Mouse (Mus musculus) layer of hippocampus, postnatal 36 days (tissue): ENCODE measurements at regions not wholly inside any gene's neighbourhood (a gene's known extent, or its start where the extent isn't known, plus 50 kb on each side); places are given as distances from the start of the nearest gene placed in this dataset.
"Not testable (repeated sequence)": the region's sequence is repeated elsewhere in the genome, so short reads cannot be mapped to it uniquely, and the experiment has no call there.

ENCODE experiments used
- DNase-seq, 2 experiments: peaks; one replicate each; pipeline ENCODE4 v3.0.0; 2022

DNA sequence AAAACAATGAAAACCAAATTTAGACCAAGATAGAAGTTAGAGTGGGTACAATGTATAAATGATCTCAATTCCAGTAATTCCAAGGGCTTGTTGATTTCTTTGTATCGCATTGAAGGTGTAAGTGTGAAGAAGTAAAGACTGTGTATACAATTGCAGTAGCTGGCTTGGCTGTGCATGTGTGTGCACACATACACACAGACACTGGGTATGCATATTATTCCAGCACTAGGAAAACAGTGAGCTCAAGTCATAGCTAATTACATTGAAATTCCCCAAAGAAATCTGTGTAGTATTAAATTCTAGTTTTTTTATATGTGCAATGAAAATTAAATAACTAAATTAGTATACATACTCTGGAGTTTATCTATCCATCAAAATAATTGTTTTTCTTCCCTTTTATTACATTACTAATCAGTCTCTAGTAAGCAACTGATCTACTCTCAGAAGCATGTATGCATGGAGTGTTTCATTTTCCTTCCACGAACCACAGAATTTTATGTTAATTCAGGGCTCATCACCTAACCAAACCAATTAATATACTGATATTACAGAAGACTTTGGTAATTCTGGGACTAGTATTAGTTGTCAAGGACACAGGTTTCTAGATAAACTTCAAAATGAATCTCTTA lies 56.5 kb downstream of the Gm8797 start:
- no peak for DNase-seq

DNA sequence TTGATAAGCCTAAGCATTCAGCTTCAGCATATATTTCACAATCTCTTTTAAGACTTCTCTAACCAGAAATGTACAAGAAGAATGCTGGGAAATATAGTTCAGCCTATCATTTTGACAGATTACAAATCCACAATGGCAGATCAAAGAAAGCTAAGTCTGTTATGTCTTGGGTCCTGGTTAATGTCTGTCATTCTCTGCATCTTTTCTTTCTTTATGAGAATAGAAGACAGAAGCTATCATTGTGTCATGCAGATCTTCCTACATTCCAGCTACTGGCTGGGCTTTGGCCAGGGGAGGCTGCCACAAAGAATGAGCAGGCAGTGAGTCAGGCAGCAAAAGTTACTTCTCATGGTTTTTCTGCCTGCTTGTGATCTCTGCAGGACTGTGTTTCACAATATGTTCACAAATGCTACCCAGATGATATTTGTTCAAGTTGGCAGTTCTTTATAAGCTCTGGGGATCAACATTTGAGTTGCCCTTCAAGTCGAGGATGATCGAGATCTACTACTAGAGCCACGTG lies 60.5 kb downstream of the Gm8797 start:
- DNase-seq: no peak

DNA sequence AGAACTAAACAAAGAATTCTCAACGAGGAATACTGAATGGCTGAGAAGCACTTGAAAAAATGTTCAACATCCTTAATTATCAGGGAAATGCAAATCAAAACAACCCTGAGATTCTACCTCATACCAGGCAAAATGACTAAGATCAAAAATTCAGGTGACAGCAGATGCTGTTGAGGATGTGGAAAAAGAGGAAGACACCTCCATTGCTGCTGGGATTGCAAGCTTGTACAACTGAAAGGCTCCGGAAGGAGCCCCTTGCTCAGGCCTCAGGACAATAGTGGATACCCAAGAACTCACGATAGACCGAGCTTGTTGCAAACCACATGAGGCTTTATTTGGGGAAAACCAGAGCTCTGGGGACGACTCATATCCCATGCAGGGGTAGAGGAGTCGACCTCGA lies 69.6 kb downstream of the Gm8797 start:
- DNase-seq: not testable (repeated sequence)

DNA sequence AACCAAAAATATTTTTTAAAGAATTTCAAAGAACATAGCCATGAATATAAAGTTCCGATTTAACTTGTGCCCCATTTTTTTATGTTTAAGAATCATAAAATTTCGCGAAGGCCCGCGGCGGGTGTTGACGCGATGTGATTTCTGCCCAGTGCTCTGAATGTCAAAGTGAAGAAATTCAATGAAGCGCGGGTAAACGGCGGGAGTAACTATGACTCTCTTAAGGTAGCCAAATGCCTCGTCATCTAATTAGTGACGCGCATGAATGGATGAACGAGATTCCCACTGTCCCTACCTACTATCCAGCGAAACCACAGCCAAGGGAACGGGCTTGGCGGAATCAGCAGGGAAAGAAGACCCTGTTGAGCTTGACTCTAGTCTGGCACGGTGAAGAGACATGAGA lies 109.6 kb downstream of the Gm8797 start:
- peak; percentile 100 for DNase-seq

DNA sequence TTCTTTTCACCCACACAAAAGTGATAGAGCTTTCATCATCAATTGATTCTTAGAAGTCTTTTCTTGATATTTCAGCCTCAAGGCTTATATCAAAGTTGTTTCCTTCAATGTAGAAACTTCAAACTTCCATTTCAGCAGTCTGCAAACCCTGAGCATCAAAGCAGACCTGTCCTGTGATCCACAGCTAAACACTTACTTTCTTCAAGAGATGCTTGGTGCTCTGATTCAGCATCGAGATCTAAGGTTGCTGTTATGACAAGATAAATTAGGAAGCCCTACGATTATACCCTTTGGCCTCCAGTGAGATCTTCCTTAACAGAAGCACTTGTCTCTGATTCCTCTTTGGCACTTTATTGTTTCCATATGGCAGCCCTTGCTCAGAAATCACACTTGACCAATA lies 119.8 kb downstream of the Gm8797 start:
- no peak for DNase-seq

DNA sequence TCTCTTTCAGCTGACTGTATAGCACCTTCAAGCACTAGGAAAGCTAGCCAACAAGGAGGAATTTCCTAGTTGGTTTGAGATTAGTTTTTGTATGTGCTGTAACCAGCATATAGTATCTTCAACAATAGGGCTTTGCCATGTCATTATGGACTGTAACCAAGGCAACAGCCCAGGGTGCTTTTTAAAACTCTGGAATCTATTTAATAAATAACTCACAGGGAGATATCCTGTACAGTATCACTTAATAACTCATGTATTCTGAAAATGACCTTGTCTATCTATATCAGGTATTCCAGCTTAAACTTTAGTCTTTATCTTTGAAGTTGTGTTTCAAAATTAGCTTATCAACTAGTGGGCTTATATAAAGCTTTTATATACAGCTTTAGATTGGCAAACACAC lies 128.5 kb downstream of the Gm8797 start:
- no peak for DNase-seq

DNA sequence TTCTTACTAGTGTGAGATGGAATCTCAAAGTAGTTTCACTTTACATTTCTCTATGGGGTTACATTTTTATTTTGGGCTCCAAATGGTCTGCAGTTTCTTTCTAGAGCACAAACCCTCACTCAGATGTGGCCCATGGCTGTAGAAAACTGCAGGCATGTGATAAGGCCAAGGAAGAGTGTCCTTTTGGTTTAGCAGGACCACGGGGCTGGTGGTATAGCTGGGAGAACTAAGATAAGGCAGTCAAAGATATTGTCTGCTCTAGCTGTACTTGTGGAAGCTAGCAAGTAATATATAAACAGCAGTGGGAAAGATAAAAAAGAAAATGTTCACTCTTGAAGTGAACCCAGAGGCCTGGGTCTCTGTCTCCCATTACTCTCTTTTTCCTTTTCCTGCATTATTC lies 166.9 kb downstream of the Gm8797 start:
- no peak for DNase-seq

DNA sequence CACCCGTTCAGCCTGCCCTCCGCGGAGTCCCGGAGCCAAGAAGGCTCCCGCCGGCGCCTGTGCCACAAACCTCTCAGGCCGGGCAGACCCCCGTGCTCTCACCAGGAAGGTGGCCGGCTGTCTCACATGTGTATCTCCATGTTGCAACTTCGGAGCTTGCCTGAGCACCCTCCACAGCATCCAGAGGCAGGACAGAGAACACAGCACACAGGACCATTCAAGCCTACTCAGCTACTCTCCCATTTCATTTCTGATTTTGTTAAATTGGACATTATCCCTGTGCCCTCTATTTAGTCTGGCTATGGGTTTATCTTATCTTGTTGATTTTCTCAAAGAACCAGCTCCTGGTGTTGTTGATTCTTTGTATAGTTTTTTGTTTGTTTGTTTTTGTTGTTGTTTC lies 199.6 kb downstream of the Gm8797 start:
- DNase-seq: not testable (repeated sequence)

DNA sequence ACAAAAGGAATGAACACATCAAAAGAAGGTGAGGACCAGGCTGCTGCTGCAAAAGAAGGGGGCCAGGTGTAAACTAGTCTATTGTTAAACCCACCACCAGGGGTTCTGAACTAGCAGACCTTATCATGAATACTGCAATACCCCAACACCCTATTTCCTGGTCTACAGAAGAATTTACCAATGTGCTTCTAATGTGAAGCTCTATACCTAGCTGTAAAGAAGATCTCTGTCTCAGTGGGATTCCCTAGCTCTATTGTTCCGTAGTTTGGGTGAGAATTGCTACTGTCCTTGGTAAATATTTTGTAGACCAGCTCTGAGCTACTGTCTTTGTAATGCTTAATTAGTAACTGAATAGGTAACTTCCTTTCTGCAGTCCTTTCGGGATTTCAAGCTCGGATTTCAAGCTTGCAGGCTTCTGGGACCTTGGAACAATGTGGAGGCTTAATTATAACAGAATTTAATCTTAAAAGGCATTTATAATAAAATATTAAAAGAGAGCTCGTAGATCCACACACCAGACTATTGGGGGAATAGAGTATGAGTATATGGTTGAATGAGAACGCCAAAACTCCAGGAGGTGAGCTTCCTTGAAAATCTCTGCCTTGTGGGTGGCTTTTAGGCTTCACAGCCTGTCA lies 238.5 kb downstream of the Gm8797 start:
- not testable (repeated sequence) for DNase-seq

DNA sequence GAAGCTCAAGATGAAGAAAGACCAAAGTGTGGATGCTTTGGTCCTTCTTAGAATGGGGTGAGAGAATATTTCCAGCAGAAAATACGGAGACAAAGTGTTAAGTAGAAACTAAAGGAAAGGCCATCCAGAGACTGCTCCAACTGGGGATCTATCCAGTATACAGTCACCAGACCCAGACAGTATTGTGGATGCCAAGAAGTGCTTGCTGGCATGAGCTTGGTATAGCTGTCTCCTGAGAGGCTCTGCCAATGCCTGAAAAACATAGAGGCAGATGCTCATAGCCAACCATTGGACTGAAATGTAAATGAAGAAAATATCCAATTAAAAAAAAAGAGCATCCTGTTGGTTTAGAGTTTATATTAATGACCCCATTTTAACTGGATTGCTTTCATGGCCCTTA lies 253.8 kb downstream of the Gm8797 start:
- DNase-seq: no peak

DNA sequence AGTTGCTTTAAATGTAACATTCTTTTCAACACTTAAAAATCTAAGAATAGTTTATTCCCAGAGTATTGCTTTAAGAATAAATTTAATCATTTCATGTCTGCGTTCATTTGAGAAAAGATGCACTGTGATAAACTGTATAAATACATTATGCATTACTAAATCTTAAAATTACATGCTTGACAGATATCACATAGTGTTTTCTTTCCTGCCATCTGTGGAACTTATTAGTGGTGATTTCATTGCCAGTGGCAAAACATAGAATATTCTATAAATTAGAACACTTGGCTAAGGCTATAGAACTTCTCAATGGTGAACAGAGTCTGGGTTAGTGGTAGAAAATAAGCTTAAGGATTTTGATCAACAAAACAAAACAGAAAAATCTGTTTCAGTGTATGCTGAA lies 268.1 kb downstream of the Gm8797 start:
- no peak for DNase-seq

DNA sequence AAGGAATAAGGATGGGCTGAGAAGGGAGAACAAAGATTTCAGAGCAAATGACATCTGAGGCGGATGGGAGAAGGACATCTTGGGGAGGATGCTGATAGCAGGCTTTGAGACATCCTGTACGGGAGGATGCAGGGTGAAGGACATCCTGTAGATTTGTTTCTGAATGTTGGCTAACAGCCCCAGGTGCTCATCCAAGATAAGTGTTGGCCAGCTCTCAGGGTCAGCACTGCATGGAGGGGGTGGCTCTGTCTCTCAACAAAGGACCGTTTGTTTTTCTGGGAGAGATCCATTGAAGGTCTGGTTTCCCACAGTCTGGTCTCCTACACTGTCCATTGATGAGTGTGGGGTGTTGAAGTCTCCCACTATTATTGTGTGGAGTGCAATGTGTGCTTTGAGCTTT lies 290.7 kb downstream of the Gm8797 start:
- DNase-seq: not testable (repeated sequence)

DNA sequence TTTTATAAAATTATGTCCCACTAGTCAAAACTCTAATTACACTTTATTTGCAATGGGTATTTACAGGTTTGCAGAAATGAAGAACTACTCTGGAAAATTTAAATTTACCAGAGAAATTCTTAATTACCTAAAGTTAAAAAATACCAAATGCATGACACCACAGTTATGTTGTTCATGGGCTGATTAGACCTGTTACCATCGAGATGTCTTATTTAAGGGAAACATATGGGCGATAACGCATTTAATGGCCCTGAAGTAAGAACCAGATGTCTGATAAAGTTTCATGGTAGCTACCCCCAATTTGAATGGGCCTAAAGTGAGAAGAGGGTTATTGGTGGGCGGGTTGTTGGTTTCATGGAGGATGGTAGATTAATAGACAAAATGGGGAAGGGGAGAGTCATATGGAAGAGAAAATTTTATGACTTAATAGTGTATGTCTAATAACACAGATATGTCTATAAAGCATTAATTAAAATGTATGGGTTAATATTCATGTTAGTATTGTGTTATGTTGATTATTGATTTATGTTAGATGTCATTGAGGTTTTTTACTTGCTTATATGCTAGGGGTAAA lies 299.0 kb downstream of the Gm8797 start:
- no peak for DNase-seq

DNA sequence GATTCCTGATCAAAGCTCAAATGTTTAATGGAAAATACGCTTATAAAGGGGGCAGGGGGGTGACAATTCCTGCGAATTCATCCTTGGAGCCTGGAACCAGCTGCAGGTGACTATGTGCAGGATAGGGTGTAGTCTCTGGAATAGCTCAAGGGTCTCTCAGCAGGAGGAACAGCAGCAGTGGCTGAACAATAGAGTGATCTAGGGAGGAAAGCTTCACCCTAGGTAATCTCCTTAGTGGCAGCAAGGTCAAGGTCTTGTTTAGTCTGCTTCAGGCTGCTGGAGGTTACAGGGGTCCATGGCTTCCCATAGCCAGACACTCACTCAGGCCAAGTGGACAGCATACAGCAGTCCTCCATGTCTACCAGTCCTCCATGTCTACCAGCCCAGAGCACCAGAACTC lies 301.3 kb downstream of the Gm8797 start:
- DNase-seq: no peak

DNA sequence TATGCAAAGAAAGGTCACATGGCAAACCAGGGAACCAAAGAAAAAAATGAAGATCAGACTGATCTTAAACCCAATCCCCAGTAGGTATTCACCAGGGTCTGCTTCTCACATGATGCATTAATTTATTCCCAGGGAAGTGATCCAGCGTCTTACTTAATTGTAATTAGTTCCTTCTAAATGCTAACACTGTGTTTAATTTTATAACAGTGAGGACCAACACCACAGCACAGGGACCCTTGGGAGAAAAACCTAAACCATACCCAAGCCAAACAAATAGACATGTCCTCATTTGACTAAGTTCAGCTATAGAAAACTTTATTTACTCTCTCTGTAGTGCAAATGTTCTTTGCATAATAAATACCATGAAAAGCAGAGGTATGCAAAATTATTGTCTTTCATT lies 333.2 kb downstream of the Gm8797 start:
- DNase-seq: no peak

DNA sequence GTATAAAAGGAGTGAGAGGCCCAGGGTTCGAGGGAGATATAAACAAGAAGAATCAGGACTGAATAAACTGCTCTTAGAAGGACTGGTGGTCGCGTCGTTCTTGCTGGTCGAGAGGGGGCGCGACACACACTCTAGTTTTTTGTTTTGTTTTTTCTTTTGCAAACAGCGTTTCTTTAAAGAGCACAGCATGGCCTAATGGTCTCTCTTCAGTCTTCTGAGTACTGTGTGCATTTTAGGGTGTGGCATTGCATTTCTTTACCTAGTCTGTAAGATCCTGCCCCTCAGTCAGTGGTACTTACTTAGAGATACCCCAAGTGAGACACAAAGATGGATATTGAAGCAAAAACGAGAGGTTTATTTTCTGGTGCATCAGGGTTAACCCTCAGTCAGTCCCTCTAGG lies 336.7 kb downstream of the Gm8797 start:
- DNase-seq: no peak

DNA sequence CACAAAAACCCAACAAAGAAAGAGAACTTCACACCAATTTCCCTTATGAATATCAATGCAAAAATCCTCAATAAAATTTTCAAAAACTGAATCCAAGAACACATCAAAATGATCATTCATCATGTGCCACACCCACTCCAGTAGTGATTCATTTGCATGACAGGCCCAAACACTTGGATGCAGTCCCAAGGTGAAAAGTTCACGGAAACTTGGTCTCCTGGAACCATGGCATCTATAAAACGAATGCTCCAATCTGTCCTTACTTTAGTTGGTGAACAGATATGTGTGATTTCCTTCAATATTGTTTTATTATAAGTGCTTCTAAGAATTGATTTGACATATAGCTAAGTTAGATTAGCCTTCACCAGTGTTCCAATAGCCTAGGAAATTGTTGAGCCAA lies 343.3 kb downstream of the Gm8797 start:
- no peak for DNase-seq

DNA sequence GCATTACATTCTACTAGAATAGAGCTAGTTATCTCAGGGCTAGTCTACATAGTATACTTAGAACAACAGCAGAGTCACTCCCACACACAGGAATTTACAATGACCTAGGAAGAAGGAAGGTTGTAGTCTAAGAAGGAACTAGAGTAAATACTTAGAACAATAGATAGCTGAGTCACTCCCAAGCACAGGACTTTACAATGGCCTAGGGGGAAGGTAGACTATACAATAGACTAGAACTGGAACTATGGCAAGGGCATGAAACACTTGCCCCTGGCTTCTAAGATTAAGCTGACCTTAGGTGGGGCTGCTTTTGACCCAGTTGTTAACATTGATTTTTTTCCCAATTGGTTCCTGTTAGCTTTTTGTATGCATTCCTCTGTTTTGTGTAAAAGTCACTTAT lies 343.8 kb downstream of the Gm8797 start:
- not testable (repeated sequence) for DNase-seq

DNA sequence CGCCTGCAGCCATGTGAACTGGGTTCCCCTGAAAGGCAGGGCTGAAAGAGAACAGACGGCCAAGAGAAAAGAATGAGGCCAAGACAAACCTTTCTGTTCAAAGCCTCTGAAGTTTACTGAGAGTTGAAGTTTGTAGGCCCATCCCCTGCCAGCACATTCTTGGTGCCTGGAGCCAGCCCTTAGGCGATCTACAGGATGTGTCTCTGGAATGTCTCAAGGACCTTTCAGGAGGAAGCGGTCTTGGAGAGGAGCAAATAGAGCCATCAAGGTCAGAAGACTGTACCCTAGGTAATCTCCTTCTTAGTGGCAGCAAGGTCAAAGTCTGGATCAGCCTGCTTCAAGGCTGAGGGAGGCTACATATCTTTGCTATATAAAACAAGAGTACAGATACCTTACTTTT lies 350.3 kb downstream of the Gm8797 start:
- no peak for DNase-seq

DNA sequence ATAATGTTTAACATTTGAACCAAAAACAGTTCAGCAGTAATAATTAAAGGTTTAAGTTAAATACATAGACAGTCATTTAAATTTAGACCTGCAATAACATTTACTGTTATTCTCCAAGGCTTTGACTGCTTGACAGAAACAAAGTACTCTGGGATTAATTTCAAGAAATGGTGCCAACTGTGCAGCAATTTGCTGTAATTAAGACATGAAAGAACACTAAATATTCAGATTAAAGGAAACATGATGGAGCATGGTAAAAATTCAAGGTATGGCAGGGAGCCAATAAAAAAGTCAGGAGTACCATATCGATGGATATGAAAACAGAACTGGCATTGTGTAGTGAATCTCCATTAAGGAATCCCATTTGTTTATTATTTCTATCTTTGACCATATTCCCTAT lies 352.3 kb downstream of the Gm8797 start:
- DNase-seq: no peak

DNA sequence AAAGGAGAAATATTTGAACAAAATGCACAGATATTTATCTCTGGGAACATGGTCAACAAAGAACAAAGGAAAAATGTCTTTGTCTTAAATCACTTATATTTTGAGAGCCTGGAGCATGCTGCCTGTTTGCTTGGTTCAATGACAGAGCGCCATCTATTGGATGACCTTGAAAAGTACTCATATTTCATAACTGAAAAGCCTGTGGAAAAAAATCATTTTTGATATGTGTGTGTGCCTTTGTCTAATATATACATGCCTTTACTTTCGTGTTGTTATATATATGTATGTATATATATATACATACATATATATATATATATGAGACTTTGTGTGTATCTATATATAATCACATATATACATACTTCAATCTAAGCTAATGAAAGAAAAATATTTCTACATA lies 356.1 kb downstream of the Gm8797 start:
- DNase-seq: no peak

DNA sequence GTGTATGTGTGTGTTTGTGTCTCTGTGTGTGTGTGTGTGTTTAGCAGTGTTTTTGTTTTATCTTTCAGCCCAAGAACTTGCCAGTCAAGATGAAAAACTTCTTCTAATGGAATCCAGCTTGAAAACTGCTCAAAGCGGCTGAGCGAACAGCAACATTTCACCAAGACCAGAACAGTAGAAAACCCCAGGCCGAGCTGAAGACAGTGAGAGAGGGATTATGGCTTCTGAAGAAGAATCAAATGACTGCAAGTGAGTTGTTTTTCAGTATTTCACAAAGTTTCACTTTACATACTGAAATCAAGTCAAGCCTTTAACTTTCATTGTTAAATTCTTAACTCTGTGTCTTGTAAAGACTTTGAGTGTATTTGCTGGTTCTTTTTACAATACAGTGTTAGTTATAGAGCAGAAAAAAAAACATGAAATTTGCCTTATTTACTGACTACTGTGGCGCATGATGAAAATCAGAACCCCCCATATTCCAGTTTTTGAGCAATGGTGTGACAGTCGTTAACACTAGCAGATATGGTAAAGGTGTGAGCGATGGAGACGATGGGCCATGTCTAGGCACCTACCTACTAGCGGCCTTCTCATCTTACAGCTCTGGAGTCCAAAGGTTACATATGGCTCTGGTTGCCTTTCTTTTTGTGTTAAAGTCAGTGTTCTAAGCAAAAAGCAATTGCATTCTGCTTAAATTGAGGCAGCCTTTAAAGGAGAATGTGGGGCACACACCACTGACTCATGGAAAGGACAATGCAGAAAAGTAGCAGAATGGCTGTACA lies 357.0 kb downstream of the Gm8797 start:
- DNase-seq: no peak

DNA sequence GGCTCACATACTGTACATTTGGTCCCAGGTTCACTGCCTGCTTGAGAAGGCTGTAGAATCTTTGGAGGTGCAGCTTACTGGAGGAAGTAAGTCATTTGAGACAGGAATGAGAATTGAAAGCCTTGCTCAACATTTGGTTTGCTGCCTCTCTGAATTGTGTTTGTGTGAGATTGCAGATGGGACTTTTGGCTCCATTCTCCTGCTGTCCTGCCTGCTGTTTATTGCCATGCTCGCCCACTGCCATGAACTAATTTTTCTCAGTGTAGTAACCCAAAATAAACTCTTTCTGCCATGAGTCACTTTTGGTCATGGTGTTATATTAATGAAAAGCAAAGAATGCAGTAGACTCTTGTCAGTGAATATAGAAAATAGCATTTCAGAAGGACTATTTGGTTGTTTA lies 368.1 kb downstream of the Gm8797 start:
- DNase-seq: peak; percentile 24 to 42
